Mouse (Mus musculus): ENCODE measurements around the gene Eif3d.

- TF ChIP-seq ZMIZ1 (IDR thresholded peaks at IDR 0.05; ENCODE audit: low read depth, low read length) (no peak), GATA1 (IDR thresholded peaks at IDR 0.05; ENCODE audit: low read depth, low read length) (no peak), POLR2AphosphoS5 (IDR thresholded peaks at IDR 0.05; ENCODE audit: borderline replicate concordance, low read depth, low read length) (no peak), HCFC1 (IDR thresholded peaks at IDR 0.05; ENCODE audit: low read depth, low read length) (no peak), POLR2AphosphoS2 (IDR thresholded peaks at IDR 0.05; ENCODE audit: low read length) (no peak), CTCF (IDR thresholded peaks at IDR 0.05 in 2 of 3, conservative IDR thresholded peaks at IDR 0.05 in 1 of 3; ENCODE audit: control insufficient read depth in 1 of 3, insufficient read depth in 1 of 3, low read depth in 2 of 3, low read length in 3 of 3, poor library complexity in 1 of 3, severe bottlenecking in 1 of 3) (no peak)
These were observed 21.6 kb downstream of the Eif3d start for GRCm38 (mm10) chr15:77949061-77949460.

Data from MEL (cell line).